Mouse (Mus musculus): ENCODE data around the gene Map2.

Gene Map2

DNA sequence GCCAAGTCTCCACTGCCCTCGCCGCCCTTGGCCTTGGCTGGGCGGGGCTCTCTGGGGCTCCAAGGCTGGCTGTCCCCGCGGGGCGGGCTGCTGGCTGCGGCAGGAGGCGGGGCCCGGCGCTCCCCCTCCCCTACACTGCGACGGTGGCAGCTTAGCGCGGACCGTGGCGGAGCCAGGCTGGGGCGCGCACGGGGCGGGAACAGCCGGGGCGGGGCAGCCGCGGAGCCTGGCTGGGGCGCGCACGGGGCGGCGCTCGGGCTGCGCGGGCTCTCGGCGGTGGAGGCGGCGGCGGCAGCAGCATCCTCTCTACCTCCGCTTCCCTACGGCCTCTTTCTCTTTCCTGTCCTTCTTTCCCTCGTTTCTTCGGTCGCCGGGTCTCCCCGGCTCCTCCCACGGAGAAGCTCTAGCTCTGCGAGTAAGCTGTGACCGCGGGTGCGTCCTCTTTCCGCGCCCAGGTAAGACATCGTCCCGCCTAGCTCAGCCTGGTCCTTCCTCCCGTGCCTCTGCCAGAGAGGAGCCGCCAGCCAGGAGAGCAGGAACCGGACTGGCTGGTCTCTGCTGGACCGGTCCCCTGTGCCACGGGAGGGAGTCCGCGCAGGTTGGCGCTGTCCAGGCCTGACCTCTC is at the start of gene Map2:
Map2 (plus strand) TSS at position 233 of the 625 bp plus-strand sequence.
- peak; percentile 69 for DNase-seq (ENCODE audit: low read depth, low spot score)

DNA sequence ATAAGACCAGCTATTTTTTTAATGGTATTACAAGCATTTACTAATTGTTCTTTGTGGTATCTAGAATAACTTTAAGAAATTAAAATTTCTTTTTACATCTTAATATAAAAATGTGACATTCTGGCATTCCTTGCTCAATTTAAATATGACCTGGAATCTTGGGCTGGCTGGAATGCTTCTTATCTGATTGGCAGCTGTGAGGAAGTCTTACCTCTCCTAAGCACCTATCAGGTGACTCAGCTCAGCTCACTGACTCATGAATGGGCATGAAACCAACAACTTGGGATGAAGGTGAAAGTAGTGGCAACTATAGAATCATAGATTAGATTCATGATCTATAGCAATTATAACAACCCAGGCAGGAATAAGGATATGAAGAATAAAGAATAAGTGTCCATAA is 42.1 kb upstream of the Map2 start:
- DNase-seq (ENCODE audit: low read depth, low spot score): no peak

DNA sequence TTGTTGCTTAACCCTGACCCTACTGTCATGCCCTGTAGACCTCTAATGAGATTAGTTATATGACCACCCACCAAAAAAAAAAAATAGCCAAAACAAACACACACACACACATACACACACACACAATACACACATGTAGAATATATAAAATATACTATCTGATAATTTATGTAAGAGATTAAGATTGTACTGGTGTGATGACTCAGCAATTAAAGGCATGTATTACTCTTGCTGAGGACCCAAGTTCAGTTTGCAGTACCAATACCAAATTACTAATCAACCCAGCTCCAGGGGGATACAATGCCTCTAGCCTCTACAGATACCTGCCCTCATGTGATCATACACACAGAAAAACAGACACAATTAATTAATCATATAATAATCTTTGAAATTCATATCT is 39.7 kb upstream of the Map2 start:
- no peak for DNase-seq (ENCODE audit: low read depth, low spot score)

DNA sequence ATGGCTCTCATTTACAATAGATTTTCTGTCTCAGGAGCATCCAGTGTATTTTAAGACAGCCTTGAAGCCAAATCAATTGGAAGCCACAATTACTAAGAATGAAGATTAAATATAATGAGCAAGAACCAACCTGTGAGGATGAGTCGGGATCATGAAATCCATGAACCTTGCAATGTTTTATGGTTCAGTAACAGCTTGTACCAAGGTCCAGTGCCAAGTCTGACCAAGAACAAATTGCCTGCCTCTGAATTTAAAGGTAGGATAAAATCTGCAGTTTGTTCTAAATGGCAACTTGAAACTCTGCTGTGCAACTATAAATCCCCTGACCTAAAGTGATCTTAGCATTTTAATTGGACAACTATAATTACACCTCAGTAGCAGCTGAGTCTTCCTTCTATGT is 34.4 kb upstream of the Map2 start:
- no peak for DNase-seq (ENCODE audit: low read depth, low spot score)

DNA sequence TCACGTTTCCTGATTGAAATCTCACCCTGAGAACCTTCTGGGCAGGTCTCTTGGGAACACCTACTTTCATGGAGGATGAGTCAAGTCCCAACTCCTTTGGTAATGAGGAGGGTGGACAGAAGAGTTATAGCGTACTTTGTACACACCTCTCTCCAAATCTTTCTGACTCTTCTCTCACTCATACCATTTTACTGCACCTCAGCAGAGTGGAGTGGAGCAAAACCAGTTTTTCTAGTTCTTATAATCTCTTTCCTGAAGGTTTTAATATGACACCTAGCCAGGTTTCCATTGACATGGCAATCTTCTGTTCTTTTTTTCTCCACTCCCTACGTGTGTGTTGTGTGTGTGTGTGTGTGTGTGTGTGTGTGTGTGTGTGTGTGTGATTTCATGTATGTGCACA is 29.9 kb upstream of the Map2 start:
- DNase-seq (ENCODE audit: low read depth, low spot score): no peak

DNA sequence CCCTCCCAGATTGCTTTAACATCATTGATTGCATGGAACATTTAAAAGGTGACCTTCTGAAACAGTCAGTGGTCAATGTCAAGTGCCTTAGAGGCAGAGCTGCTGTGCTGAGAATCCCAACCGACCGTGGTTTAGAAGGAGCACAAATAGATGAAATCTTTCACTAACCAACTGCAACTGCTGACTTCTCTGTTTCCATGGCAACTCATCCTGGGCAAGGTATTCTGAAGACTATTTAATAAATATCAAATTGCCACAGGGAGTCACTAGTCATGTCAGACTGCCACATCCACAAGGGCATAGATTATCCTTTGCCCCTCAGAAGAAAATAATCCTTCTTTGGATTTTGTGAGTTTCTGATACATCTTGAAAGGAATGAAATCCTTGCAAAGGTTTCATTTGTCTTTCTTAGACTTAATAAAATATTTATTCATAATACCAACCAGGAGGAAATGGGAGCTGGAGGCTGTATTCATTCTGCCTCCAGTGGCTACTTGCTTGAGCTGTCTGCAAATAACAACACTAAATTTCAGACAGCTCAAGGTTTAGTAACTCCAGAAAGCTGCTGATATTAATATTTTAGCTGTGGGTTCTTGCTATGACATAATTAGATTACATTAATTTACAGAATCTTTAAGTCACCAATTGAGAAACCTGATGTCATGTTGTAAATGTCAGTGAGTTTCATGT is 26.1 kb upstream of the Map2 start:
- no peak for DNase-seq (ENCODE audit: low read depth, low spot score)

DNA sequence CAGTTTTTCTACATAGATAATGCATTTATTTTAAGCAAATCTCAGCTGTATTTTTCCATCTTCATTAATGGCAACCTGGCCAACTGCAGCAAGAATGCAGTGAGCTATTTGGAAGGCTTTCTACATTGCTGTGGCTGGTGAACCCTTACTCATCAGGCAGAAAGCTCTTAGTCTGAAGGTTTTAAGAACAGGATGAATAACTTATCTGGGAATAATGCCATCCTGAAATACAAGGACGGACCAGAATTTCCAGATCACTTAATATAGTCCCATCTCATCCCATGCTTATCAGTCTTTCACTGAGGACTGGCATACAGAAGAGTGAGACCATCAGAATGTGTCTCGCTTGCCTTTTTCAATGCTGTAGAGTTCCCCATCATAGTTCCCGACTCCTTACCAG is 24.3 kb upstream of the Map2 start:
- DNase-seq (ENCODE audit: low read depth, low spot score): no peak

DNA sequence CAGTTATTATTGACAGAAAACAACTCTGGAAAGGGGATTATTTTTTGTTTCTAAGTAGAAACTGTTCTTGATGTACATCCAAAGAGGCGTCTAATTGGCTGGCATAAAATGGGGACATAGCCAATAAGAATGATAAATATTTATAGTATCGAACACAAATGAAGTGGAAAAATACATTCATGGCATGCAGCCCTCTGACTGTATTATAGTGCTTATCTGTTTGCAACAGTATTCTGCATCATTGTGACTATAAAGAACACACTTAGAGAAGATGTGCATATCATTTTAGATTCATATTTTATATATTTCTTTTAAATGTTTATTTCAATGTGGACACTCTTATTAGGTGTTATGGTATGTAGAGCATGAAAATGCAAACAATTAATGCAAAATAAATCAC is 17.9 kb upstream of the Map2 start:
- DNase-seq (ENCODE audit: low read depth, low spot score): no peak

DNA sequence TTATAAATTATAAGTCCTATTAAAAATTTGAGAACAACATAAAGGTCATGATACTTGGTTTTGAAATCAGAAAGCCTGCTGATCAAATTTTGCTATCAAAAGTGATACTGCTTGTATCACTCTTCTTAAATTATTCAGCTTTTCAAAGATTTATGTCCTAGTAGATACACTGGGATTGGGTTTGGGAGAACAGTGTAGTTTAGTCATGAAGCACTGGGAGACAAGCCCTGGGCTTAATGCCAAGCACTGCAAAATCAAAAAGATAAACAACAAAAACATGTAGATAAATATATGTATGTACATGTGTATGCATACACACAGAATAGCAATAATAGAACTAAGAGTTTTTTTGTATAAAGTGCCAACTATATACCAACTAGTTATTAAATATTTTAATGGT is 17.5 kb upstream of the Map2 start:
- no peak for DNase-seq (ENCODE audit: low read depth, low spot score)

DNA sequence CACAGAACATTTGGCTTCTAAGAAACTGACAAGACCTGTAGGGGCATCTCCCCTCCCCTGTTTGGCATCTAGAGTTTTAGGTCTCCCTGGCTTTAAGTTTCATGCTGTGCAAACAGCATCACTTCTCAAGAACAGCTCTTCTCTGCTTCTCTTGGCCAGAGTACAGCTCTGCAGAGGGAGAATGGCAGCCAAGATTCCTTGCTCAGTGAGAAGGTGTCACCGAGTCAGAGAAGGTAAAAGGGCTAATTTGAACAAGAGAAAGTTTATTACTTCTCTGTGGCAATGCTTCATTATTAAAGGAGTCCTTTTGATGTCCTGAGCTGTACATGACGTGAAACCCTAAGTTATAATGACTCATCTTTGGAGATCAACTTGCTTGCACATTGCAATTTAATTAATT is 10.4 kb upstream of the Map2 start:
- no peak for DNase-seq (ENCODE audit: low read depth, low spot score)

DNA sequence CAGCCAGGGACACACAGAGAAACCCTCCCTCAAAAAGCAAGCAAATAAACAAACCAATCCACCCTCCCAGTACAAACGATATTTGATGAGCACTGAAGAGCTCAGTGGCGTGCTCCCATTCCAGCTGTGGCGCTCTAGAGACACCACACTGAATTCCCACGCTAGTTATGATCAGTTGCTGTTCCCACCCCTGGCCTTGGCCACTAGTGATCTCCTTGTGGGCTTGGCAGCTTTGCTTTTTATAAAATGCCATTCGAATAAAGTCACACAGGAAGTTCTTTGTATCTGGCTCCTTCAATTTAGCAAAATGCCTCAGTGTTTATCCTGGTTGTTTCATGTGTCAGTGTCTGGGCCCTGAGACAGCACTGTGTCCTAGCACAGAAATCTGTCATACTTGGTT is 6.4 kb upstream of the Map2 start:
- no peak for DNase-seq (ENCODE audit: low read depth, low spot score)

DNA sequence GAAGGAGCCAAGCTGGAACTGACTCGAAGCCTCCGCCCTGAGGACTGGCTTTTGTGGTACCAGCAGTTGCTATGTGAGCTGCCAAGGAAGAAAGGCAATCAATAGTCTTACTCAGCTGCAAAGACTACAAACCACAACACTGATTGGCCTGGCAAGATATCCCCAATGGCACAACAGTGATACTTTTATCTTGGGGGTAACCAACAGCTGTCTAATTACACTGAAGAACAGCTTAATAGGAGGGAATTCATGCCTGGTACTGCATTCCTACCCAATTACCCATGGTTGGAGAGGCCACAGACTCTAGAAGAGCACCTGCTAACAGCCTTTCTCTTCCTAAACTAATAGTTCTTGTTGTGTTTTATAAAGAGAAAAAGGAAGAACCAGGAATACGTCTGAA is 2.9 kb upstream of the Map2 start:
- no peak for DNase-seq (ENCODE audit: low read depth, low spot score)

DNA sequence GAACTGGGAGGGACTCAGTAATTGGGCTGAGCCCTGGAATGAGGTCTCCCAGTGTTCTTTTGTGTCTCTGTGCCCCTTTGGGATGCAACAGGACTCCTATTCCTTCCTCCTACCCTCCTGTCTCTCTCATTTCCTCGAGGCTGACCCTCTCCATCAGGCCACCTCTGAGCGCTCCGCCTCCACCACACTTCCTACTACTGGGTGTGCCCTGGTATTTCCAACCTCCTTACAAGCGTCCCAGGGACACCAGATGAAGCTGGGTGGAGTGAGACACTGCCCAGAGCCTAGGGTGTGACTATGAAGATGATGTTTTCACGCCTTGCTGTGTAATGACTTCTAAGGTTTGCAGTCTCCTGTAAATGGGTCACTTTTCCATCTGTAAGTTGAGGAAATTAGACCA is 1.4 kb upstream of the Map2 start:
- DNase-seq (ENCODE audit: low read depth, low spot score): no peak

DNA sequence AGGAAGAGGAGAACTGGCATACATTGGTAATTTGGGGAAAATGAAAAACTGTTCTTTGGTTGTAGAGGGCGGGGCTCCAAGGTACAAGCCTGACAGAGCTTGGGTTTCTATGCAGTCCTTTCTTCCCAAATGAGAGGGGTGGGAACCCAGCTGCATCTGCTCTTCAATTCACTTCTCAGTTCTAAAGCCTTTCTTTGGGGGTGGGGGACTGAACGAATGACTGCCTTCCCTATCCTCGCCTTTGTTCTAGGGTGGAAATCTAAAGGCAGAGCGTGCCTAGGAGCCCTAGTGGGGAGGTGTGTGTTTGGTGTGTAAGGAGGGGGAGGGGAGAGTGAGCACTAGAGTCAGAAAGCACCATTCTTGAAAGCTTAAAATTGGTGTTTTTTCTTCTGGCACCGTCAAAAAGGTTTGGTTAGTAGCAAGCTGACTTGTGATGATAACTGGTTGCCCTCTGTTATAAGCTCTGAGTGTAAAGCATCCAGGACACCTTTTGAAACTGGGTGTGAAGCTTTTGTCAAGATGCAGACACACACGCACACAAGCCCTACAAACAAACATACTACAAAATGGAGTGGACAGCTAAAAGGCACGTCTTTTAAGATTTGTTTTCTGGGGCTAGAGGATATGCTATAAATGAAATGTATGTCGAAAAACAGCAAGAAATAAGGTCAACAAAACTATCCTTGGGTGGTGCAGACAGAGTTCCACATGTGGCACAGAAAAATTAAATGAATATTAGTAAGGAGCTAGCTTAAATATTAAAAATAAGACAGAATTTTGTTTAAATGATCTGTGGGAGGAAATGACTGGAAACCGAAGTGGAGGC is 1.2 kb downstream of the Map2 start:
- peak; percentile 68 for DNase-seq (ENCODE audit: low read depth, low spot score)

DNA sequence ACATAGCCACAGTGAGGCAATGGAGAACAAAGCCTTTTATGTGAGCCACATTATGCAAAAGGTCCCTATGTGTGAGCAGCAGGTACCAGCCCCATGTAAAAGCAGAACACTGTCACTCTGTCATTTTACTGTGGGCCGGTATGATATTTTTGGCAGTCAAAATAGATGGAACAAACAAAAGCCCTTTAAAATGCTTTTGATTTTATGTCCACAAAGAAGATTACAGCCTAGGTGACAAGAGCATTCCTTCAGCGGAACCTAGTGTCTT is 1.7 kb downstream of the Map2 start:
- no peak for DNase-seq (ENCODE audit: low read depth, low spot score)

DNA sequence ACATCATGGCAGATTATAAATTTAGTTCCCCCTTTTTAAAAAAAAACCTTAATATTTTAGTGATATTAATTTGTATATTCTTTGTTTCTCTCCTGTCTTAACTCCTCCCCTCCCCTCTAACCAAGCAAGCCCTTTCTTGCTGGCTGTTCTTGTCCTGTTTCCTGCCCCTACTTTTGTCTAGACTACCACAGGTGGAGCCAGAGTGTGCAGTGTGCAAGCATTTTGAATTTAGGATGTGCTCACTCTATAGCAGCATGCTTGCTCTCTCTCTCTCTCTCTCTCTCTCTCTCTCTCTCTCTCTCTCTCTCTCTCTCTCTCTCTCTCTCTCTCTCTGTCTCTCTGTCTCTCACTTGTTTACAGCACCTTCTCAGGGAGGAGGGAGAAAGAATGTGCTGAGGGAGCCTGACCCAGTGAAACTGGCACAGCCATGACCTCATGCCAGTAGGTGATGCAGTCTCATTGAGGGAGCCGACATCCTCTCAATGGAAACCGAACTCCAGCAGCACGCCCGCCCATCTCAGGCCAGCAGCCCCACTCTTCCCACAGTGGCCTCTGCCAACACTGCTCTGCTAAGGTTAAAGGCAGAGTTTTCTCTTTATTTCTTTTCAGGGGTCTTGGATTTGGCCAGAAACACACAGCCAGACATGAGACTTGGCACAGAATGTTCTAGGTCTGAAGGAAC is 2.6 kb downstream of the Map2 start:
- DNase-seq (ENCODE audit: low read depth, low spot score): no peak

DNA sequence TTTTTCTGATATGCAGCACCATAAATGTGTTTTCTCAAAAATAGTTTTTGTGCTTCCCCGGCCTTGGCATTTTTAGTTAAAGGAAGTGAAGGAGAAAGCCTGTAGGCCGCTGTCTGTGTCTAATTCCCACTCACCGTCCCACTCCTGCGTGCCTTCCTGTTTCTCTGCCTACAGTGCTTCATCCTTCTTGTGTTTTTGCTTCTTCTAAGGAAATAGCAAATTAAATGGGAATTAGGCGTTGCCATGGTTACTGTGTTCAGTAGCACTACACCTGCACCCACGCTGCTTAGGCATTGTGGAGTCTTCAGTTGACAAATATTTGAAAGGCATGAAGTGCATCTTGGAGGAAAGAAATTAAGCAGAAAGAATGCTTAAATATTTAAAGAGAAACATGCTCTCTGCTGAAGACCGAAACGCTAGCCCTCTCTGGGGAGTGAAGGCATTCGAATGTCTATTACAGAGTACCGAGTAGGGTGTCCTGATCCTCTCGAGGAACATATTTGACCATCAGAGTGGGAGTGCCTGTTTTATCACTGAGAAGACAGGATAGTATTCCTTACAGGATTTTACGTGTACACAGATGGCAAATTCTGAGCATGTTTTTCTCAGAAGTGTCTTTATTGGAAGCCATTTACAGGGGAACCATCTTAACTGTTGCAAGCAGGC is 12.1 kb downstream of the Map2 start:
- DNase-seq (ENCODE audit: low read depth, low spot score): no peak

DNA sequence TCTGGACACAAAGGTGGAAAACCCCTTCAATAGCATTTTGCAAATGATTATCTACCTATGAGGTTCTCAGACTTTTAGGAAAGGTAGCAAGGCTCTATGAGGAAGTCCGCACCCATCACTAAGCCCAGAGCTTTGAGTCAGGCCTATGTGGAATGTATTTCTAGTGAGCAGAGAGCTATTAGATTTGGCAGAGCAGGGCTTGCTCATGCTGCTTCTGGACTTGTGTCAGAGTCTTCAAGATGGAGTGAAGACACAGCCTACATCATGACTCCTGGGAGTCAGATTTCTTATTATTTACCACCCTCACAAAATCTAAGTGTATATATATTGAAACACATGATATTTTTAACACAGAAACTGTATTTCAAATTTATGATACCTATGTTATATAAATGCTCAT is 17.3 kb downstream of the Map2 start:
- DNase-seq (ENCODE audit: low read depth, low spot score): no peak

DNA sequence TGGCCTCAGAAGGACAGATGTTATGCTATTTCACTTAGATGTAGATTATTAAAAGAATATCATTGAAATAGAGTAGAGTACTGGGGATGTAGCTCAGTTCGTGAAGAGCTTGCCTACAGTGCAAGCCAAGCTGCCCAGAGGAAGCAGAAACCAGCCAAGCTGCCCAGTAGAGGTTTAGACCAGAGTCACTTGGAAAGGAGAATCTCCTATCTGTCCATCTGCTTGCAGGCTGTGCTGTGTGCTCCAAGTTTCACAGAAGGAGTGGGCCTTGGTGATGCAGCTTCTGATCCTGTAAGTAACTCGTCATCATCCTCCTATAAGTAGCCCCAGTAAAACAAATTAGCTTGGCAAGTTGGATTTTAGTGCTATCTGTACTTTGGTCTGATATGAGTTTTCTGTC is 17.8 kb downstream of the Map2 start:
- DNase-seq (ENCODE audit: low read depth, low spot score): no peak

DNA sequence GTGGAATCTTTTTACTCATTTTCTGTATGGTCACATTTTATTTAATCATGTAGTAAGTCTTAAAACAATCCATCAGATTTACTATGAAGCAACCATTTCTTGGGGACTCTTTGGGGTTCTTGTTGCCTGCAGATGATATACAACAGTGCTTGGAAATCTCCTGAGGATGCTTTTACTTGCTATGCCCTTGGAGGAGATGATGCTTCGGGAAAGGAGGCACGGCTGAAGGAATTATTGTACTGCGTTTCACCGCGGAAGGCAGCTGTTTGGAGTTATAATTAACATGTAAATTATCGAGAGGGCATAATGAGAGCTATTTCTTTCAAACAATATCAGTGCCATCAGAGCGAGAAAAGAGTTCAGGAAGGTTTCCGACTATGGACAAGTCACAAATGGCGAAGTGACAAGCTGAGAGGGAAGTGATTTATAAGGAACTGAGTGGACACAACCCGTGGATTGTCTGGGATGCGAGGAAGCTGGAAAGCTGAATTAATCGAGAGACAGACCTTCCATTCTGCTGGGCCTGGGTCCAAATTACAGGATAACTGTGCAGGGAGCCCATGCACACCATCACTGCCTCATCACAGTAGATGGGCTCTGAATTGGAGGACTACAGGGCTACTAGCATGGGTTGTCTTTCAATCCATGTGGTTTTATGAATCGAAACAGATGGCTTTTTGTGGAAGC is 20.1 kb downstream of the Map2 start:
- no peak for DNase-seq (ENCODE audit: low read depth, low spot score)

DNA sequence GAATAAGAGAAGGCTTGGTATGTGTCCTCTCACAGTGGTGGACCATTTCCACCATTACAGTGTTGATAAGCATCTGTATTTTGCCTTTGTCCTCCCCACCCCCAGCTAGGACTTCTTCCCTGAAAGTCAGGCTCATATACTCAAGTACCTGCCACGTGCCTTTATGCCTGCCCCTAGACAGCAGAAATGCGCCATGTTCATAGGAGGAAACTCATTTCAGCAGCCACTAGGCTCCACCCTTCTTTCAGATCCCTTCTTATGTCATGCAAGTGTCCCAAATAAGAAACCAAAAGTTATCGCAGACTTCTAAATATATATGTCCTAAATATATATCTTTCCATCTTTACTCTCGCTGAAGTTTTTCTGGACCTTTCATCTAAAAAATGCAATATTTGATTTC is 21.2 kb downstream of the Map2 start:
- no peak for DNase-seq (ENCODE audit: low read depth, low spot score)

DNA sequence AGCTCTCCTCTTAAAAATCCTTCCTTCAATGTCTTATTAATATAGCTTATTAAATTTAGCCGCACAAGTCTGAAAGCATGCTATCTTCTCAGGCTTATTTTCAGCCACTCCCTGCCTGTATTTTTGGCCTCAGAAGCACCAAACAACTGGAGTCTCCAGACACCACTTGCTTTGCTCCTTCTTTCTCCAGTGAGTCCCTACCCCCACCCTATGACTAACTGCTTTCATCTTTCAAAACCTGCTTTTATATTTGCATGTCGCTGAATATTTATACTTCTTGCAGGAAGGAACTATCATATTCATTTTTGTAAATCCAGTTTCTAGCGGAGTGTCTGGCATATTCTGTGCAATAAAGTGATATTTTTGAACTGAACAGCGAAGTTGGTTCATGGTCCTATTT is 21.6 kb downstream of the Map2 start:
- DNase-seq (ENCODE audit: low read depth, low spot score): no peak

All from brain, embryonic 18.5 days (tissue).